Mouse (Mus musculus) lung, postnatal 25 days (tissue): ENCODE results near the gene Rims3.

Experiments used
- DNase-seq: peaks from one replicate; pipeline ENCODE4 v3.0.0; 2022; ENCODE audit warnings: low spot score

Gene Rims3

GRCm38 (mm10) chr4:120854588-120855319, at the start of gene Rims3:
Gene Rims3, plus strand, starts transcription at chr4:120854816.
- DNase-seq: no peak

- DNase-seq: no peak
Measured at GRCm38 (mm10) chr4:120805816-120806215, 48.8 kb upstream of the Rims3 start.

GRCm38 (mm10) chr4:120813762-120814161, 40.9 kb upstream of the Rims3 start:
- peak; percentile 50 for DNase-seq

- peak; percentile 43 for DNase-seq
Measured at GRCm38 (mm10) chr4:120814171-120814570, 40.4 kb upstream of the Rims3 start.

- no peak for DNase-seq
Measured at GRCm38 (mm10) chr4:120815163-120815562, 39.5 kb upstream of the Rims3 start.

DNA sequence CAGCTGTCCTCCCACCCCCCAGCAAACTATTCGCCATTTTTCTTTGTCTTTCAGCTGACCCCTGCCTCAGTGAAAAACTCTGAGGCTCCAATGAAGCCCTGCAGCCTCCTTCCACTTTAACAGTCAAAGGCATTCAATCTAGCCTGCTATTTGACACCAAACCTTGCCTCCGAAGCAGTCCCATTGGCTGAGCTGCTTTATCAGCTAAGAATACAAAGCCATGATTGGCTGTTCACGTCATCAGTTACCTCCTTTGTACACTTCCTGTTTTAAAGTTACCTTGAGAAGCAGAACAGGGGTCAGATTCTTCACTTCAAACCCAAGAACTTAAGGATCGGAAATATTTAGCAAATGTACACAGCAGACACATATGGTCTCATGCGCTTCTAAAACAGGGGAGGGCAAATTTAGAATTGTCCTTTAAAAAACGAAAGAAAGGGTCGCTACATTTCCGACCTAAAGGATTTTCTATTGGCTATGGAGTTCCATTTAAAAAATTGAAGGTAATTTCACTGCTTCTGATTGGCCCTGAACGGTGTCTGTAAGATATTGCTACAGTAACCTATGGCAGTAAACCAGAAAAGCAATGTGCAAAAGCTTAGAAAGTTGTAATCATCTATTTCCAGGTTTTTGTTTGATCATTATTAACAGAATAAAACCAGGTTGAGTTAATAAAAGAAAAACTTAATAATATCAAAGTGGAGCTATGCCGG, 38.8 kb upstream of the Rims3 start:
- peak; percentile 95 for DNase-seq

- peak; percentile 51 for DNase-seq
Measured at GRCm38 (mm10) chr4:120817002-120817774, 37.4 kb upstream of the Rims3 start.

DNA sequence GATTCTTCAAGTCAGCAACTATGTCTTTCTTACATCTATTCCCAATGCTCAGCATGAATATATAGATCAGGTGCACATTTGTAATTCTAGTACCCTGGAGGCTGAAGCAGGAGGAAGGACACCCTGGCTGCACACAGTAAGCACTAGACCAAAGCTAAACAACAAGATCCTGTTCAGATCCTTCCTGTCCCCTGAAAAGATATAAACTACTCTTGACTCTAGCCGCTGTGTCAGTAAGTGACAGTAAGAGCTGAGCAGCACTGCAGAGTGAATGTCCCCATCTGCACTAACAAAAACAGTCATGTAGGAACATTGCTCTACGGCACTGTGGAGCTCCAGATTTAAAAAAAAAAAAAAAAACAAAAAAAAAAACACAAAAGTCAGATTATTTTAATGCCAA, 36.7 kb upstream of the Rims3 start:
- DNase-seq: peak; percentile 50

DNA sequence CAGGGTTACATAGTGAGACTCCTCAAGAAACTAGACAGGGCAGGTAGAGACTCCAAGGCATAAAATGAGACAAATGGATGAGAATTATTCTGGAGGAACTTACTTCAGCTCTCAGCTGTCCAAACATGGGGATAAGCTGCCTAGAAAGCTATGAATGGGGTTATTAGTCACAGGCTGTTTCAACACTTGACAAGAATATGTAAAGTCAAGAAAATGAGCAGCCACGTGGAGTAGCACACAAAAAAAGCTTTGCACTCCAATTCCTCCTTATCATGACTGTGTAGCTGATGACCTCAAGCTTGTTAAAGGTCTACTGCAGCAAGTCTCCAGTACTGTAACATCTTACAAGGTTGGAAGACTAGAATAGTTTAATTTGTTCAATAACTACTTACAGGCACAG, 35.3 kb upstream of the Rims3 start:
- no peak for DNase-seq

- no peak for DNase-seq
Measured at GRCm38 (mm10) chr4:120819871-120820270, 34.7 kb upstream of the Rims3 start.

DNA sequence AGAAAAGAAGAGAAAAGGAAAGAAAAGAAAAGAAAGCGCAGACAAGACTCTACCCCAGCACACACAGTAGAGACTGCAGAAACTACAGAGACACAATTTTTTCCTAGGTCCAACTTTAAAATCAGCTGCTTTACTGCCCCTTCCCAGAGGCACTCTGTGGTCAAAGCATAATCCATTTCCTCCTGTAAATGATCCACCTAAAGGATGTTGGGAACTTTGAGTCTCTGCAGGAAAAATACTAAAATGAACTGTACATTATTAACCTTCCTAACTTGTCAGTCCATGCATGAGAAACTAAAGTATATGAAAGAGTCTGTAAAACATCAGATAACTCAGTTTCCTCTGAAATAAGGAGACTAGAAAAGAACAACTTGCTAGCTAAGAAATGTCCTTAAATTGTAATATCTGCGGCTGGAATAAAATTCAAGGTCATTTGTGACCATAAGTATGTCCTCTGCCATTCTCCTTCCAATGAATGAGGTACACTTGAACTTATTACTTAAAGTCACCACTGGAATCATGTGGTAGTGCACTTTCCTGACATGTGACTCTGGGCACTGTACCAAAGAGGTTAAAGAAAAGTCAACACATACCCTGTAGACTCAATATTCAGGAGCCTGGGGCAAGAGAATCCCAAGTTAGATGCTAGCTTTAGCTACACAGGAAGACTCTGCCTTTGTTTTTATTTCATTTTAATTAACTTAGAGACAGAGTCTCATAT, 32.3 kb upstream of the Rims3 start:
- no peak for DNase-seq

DNA sequence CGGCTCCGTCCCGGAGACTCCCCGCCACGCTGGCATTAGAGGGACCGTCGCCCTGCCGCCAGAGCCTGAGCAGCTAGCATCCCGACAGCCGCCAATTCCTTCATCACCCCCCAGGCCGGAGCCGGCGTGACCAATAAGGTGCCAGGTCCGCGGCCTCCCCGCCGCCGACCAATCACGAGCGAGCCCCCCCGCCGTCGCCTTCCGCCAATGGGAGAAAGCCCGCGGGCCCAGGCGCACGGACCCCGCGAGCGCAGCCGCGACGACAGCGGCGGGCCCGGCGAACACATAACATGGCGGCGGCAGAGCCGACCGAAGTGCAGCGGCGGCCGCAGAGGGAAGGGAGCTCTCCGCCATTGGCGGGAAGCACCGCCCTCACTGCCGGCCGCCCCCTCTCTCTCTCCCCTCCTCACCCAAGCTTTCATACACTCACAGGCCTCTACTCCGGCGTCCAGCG, 29.5 kb upstream of the Rims3 start:
- peak; percentile 96 for DNase-seq

GRCm38 (mm10) chr4:120825577-120826326, 28.9 kb upstream of the Rims3 start:
- DNase-seq: peak; percentile 98

- DNase-seq: no peak
Measured at GRCm38 (mm10) chr4:120826418-120826817, 28.2 kb upstream of the Rims3 start.

DNA sequence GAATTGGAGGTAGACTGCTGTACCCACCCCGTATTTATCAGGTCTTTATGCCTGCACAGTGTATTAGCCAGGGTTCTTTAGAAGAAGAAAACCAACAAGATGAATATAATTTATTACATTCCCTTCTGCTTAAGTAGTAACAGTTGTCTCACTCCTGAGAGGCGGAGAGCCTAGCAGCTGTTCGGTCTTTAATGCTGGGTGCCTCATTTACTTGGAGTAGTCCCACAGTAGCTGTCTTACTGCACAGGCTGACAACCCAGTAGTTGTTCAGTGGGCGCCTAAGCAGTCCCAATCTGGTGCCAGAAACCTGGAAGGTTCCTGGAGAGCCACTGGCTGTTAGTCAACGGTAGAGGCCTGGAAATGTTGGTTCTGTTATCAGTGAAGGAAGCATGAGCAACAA, 23.8 kb upstream of the Rims3 start:
- no peak for DNase-seq

GRCm38 (mm10) chr4:120831472-120831871, 23.1 kb upstream of the Rims3 start, which contains the start of gene Nfyc:
Gene Nfyc, minus strand, starts transcription at chr4:120831572.
- DNase-seq: no peak

GRCm38 (mm10) chr4:120841342-120841741, 13.3 kb upstream of the Rims3 start:
- DNase-seq: no peak

GRCm38 (mm10) chr4:120844423-120845082, 10.1 kb upstream of the Rims3 start:
- DNase-seq: no peak

DNA sequence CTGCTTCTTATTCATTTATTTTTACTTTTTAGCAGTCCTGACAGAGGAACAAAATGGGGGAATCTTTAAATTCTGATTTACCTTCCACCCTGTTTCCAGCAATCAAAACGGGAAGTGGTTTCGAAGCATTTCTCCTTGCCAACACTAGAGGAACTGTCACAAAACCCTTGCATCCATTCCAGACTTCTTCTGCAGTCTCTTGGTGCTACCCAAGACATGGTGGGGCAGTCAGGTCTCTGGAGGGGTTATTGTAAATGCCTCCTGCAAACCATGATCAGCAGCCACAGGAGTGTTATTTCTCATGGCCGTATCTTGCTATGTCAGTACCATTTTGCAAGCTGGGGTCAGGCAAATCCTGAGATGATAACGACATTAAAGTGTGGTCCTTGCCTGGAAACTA, 9.5 kb upstream of the Rims3 start:
- no peak for DNase-seq

DNA sequence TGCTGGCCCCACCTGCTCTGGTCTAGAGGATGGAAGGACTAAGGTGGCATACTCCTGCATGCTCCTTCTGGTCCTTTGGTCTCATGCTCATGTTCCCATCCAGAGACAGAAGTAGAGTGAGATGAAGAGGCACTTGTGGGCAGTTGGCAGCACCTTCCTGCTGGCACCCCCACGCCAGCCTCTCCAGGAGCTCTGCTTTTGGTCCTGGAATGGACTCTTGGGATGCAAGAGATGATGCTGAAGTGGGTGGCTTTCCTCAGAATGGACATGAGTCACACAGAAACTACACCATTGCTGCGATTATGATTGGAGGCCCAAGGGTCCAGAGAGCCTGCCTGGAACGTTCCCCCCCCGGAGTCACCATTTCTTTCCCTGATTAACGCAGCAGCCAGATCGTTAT, 5.7 kb upstream of the Rims3 start:
- DNase-seq: no peak

- no peak for DNase-seq
Measured at GRCm38 (mm10) chr4:120849451-120849850, 5.2 kb upstream of the Rims3 start.
